Mouse (Mus musculus) E14TG2a.4 (cell line): ENCODE results near the gene Lama5.

Source experiments
- H3K27me3 ChIP-seq: 2 replicates; pipeline ENCODE4 v1.6.1; 2014; ENCODE audit warnings: low read length, control low read depth; ENCODE audit not compliant: insufficient read depth
- H3K36me3 ChIP-seq: 2 replicates; pipeline ENCODE4 v1.6.1; 2014; ENCODE audit warnings: low read length, control low read depth; ENCODE audit not compliant: insufficient read depth
- H3K4me1 ChIP-seq: replicated peaks from 2 replicates; pipeline ENCODE4 v1.6.1; 2014; ENCODE audit warnings: low read depth, low read length, control low read depth
- H3K4me3 ChIP-seq: replicated peaks from 2 replicates; pipeline ENCODE4 v1.5.1; 2014; ENCODE audit warnings: mild to moderate bottlenecking, low read length
- H3K9me3 ChIP-seq: 2 replicates; pipeline ENCODE4 v1.6.1; 2014; ENCODE audit warnings: low read length, control low read depth
- CTCF ChIP-seq: conservative IDR thresholded peaks from 2 replicates; pipeline ENCODE4 v1.5.1; 2014; ENCODE audit warnings: low read length
- NANOG ChIP-seq: IDR thresholded peaks from 2 replicates; pipeline ENCODE4 v1.6.1; 2014; ENCODE audit warnings: borderline replicate concordance, low read length, mixed read lengths
- POU5F1 ChIP-seq: IDR thresholded peaks from 2 replicates; pipeline ENCODE4 v1.6.1; 2014; ENCODE audit warnings: low read length, borderline replicate concordance

Gene Lama5

DNA sequence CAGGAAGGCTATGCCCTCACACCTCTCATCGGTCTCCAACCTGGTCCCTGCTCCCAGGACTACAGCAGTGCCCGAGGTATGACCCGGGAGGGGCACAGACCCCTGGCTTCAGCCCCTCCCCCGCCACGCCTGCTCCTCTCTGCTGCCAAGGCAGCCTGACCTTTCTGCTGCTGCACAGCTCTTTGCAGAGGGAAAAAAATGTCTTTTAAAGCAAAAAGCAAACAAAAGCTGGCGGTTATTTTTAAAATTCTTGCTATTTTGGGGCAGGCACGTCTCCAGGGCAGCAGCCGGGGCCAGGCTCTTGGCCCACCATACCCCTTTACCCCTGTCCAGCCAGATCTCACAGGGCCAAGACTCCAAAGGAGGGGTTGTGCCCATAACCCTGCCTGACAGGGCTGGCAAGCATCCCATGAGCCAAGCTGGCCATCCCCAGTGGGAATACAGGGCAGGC is 10.6 kb downstream of the Lama5 start:
- TF ChIP-seq CTCF (no peak), NANOG (no peak), POU5F1 (no peak)
- Histone ChIP-seq H3K9me3 (no peaks in the 10 kb centered on the region), H3K36me3 (peaks cover 91% of the 10 kb centered on the region), H3K4me1 (peaks cover 83% of the 10 kb centered on the region), H3K4me3 (peak overlapping the region; percentile 41), H3K27me3 (no peaks in the 10 kb centered on the region)

- no peaks in the 10 kb centered on the region for H3K9me3 ChIP-seq
- TF ChIP-seq POU5F1 (no peak), NANOG (no peak), CTCF (no peak)
These were observed 11.2 kb downstream of the Lama5 start for GRCm38 (mm10) chr2:180214352-180214978.

GRCm38 (mm10) chr2:180212255-180212654 is 13.4 kb downstream of the Lama5 start:
- Histone ChIP-seq H3K4me3 (no peak overlapping the region), H3K9me3 (no peaks in the 10 kb centered on the region), H3K4me1 (peaks cover 81% of the 10 kb centered on the region), H3K36me3 (peaks cover 89% of the 10 kb centered on the region), H3K27me3 (no peaks in the 10 kb centered on the region)
- TF ChIP-seq CTCF (peak; percentile 49), NANOG (no peak), POU5F1 (no peak)

More at GRCm38 (mm10) chr2:180214352-180214978, 11.2 kb downstream of the Lama5 start:
- H3K27me3 ChIP-seq, result no peaks in the 10 kb centered on the region
- peaks cover 91% of the 10 kb centered on the region for H3K36me3 ChIP-seq
- H3K4me1 ChIP-seq, result peaks cover 83% of the 10 kb centered on the region
- peak overlapping the region; percentile 41; the same call in 1 of the 2 replicates for H3K4me3 ChIP-seq

DNA sequence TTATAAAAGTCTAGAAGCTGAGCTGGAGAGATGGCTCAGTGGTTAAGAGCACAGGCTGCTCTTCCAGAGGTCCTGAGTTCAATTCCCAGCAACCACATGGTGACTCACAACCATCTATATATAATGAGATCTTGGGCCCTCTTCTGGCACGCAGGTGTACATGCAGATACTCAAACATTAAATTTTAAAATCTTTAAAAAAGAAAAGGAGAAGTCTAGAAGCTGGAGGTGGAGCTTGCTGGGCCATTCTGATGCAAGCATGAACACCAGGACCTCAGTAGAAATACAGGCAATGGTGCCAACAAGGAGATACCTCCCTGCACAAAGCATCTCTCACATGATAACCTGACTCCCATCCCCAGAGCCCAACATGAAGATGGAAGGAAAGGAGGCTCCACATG is 16.7 kb downstream of the Lama5 start:
- no peaks in the 10 kb centered on the region for H3K27me3 ChIP-seq
- H3K36me3 ChIP-seq, result peaks cover 92% of the 10 kb centered on the region
- no peaks in the 10 kb centered on the region for H3K9me3 ChIP-seq
- no peak for TF ChIP-seq CTCF
- no peak for TF ChIP-seq POU5F1
- TF ChIP-seq NANOG, result no peak
- H3K4me3 ChIP-seq, result no peak overlapping the region
- peaks cover 76% of the 10 kb centered on the region for H3K4me1 ChIP-seq

DNA sequence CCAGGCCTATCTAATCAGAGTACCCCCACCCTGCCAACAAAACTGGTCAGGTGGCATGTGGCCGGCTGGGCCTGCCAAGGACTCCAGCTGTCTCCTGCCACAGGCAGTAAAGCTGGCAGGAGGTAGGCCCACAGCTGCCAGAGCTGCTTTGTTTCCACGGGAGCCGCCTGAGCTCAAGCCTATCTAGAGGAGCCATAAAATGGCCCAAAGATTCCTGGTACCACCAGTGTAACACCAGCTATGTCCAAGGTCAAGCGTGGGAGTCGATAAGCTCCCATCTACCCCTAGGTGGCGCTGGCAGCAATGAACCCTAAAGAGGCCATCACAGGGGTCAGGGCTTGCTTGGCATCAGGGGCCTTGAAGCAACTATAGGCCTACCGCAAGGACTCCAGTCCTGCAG is 17.8 kb downstream of the Lama5 start:
- TF ChIP-seq CTCF, result peak; percentile 76
- no peak for TF ChIP-seq NANOG
- no peak for TF ChIP-seq POU5F1
- Histone ChIP-seq H3K27me3 (no peaks in the 10 kb centered on the region), H3K36me3 (peaks cover 92% of the 10 kb centered on the region), H3K9me3 (no peaks in the 10 kb centered on the region), H3K4me1 (peaks cover 73% of the 10 kb centered on the region), H3K4me3 (no peak overlapping the region)

- Histone ChIP-seq H3K9me3 (no peaks in the 10 kb centered on the region), H3K27me3 (no peaks in the 10 kb centered on the region), H3K4me3 (no peak overlapping the region), H3K4me1 (peaks cover 78% of the 10 kb centered on the region), H3K36me3 (peaks cover 95% of the 10 kb centered on the region)
- TF ChIP-seq CTCF, result no peak
- no peak for TF ChIP-seq NANOG
- TF ChIP-seq POU5F1, result no peak
These were observed 19.7 kb downstream of the Lama5 start for GRCm38 (mm10) chr2:180205956-180206280.

DNA sequence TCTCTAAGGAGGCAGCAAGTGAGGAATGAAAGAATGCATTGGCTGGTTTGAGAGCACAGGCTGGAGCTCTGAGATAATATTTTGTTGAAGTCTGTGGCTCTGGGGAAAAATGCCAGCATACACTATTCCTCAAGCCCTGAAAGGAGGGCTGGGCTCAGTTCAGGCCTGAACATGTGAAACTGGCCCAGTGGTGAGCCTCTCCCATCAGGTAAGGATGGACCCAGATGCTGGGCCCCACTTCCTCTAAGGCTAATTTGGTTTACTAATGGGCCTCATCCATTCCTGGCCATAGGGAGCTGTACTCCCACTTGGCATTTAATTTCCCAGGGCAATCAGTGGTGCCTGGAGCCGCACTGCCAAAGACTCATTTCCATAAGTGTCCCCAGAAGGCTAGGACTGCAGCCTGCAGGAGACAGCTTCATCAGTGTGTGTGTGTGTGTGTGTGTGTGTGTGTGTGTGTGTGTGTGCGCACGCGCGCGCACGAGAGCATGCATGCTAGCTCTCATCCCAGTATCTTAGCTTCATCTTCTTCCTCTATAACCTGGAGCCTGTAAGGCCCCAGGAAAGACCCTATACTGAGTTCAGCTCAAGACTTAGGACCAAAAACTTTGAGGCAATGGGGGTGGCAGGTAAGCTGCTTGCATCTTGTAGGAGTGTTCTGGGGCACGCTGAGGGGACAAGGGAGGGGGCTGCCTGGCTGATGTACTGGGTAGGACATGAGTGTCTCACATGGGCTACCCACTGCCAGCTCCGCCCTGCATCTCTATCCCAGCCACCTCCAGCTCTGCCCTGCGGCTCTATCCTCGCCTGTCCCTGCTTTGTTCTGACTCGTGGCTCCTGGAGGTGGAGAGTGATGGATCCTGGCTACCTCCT is 20.3 kb downstream of the Lama5 start:
- TF ChIP-seq NANOG, result no peak
- TF ChIP-seq CTCF, result no peak
- no peak for TF ChIP-seq POU5F1
- no peak overlapping the region for H3K4me3 ChIP-seq
- H3K4me1 ChIP-seq, result peaks cover 81% of the 10 kb centered on the region
- H3K27me3 ChIP-seq, result no peaks in the 10 kb centered on the region
- H3K9me3 ChIP-seq, result no peaks in the 10 kb centered on the region
- H3K36me3 ChIP-seq, result peaks cover 97% of the 10 kb centered on the region

DNA sequence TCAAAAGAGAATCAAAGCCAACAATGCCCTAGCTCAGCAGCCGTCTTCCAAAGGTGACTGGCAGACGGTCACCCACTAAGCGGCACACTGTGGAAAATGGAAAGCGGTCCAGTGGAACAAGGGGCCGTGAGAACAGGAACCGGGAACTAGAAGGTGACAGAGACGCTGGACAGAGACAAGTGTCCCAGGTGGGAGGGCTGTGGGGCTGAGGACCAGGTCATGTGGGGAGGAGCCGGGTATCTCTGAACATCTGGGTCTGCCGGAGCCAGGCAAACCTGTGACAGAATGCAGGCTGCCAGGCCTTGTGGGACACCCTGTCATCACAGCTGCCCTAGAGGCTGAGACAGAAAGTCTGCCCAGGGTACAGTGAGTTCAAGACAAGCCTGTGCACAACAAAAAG is 21.2 kb downstream of the Lama5 start:
- H3K36me3 ChIP-seq, result peaks cover 91% of the 10 kb centered on the region
- no peaks in the 10 kb centered on the region for H3K27me3 ChIP-seq
- H3K9me3 ChIP-seq, result no peaks in the 10 kb centered on the region
- no peak overlapping the region for H3K4me3 ChIP-seq
- TF ChIP-seq POU5F1, result no peak
- TF ChIP-seq NANOG, result no peak
- no peak for TF ChIP-seq CTCF
- peaks cover 73% of the 10 kb centered on the region for H3K4me1 ChIP-seq

GRCm38 (mm10) chr2:180202805-180203204 is 22.9 kb downstream of the Lama5 start:
- peaks cover 71% of the 10 kb centered on the region for H3K4me1 ChIP-seq
- H3K27me3 ChIP-seq, result no peaks in the 10 kb centered on the region
- TF ChIP-seq POU5F1, result no peak
- TF ChIP-seq CTCF, result no peak
- TF ChIP-seq NANOG, result no peak
- H3K9me3 ChIP-seq, result no peaks in the 10 kb centered on the region
- peaks cover 93% of the 10 kb centered on the region for H3K36me3 ChIP-seq
- no peak overlapping the region for H3K4me3 ChIP-seq
